In the genomic region with DNA sequence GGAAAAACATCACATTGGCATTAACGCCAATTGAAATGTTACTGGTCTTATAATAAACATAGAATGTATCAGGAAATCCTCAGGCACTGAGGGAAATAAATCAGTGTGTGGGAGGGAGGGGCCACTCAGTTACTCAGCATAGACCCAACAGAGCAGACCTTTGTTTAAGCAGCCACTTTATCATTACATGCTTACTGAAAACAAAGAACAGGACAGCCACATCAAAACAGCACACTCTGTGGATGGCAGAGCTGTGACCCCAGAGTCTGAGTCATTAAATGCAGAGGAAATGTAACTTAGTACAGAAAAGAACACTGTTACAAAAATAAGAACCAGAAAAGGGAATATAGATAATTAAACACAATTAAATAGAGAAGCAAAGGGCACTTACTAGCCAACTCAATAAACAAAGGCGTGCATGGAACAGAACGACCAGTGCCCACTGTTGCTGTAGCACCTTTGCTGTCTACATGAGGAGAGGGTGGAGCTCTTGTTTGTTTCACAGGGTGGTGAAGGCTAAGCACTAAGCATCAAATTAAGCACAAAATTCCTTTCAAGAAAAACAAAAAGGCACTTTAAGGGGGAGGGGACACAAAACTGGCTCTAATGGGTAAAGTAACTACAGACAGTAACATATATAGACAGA, we compare ENCODE assay signal across 8 mouse cellular contexts. TPM values are rescaled to one million over a fixed set of nuclear protein-coding genes. Genes with fewer than 3 reads are reported as not detected.
DNase-seq lines count a peak whose midpoint lies in the region; ATAC-seq and TF ChIP-seq lines count a peak whose summit lies in the region.

No protein-coding gene starts in this region.

- TF ChIP-seq CTCF in thymus, adult 2 months (IDR thresholded peaks at IDR 0.05; ENCODE audit: borderline replicate concordance, control insufficient read depth, extremely low read depth, insufficient read depth, low read length, poor library complexity) = no peak

- H3K9ac ChIP-seq in neural tube, embryonic 11.5 days (ENCODE audit: low read length) = no peak overlapping the region
- H3K9ac ChIP-seq in limb, embryonic 13.5 days = no peak overlapping the region
- H3K9ac ChIP-seq in stomach, embryonic 15.5 days = no peak overlapping the region

- 39% methylated on average over 3 of the region's 3 CpGs for WGBS in neural tube, embryonic 11.5 days
- WGBS in limb, embryonic 13.5 days = 42% methylated on average over 3 of the region's 3 CpGs
- WGBS in stomach, embryonic 15.5 days = 26% methylated on average over 3 of the region's 3 CpGs
- WGBS in thymus, adult 2 months = 89% methylated on average over 3 of the region's 3 CpGs

- peaks cover 15% of the 10 kb centered on the region for H3K4me1 ChIP-seq in neural tube, embryonic 11.5 days (ENCODE audit: control insufficient read depth, insufficient read depth, low read length)
- H3K4me1 ChIP-seq in limb, embryonic 13.5 days = peaks cover 21% of the 10 kb centered on the region
- H3K4me1 ChIP-seq in stomach, embryonic 15.5 days = peaks cover 15% of the 10 kb centered on the region
- 0 out of 2 replicates have a peak, but pooled peaks cover 3% of the 10 kb centered on the region for H3K4me1 ChIP-seq in thymus, adult 2 months (replicated peaks; ENCODE audit: control insufficient read depth, insufficient read depth, low read length)

- no peak overlapping the region for H3K4me2 ChIP-seq in neural tube, embryonic 11.5 days (ENCODE audit: low read depth)
- no peak overlapping the region for H3K4me2 ChIP-seq in limb, embryonic 13.5 days (replicated peaks)
- H3K4me2 ChIP-seq in stomach, embryonic 15.5 days = no peak overlapping the region

- H3K9me3 ChIP-seq in neural tube, embryonic 11.5 days (ENCODE audit: control insufficient read depth, low read length) = no peaks in the 10 kb centered on the region
- H3K9me3 ChIP-seq in limb, embryonic 13.5 days = no peaks in the 10 kb centered on the region
- H3K9me3 ChIP-seq in stomach, embryonic 15.5 days = no peaks in the 10 kb centered on the region

- no peaks in the 10 kb centered on the region for H3K36me3 ChIP-seq in neural tube, embryonic 11.5 days (ENCODE audit: control insufficient read depth, insufficient read depth, low read length)
- H3K36me3 ChIP-seq in limb, embryonic 13.5 days = no peaks in the 10 kb centered on the region
- H3K36me3 ChIP-seq in stomach, embryonic 15.5 days = no peaks in the 10 kb centered on the region
- no peaks in the 10 kb centered on the region for H3K36me3 ChIP-seq in thymus, adult 2 months (ENCODE audit: control insufficient read depth, insufficient read depth, low read length)

- peak; percentile 84 for ATAC-seq in neural tube, embryonic 11.5 days (ENCODE audit: insufficient read depth, low FRiP score, low TSS enrichment)
- ATAC-seq in limb, embryonic 13.5 days (ENCODE audit: low FRiP score, low read depth) = no peak
- peak; percentile 69; the same call in 1 of the 2 replicates for ATAC-seq in stomach, embryonic 15.5 days (ENCODE audit: insufficient read depth, low FRiP score, low read depth)

- no peaks in the 10 kb centered on the region for H3K27me3 ChIP-seq in neural tube, embryonic 11.5 days (ENCODE audit: control insufficient read depth, insufficient read depth, low read length)
- H3K27me3 ChIP-seq in limb, embryonic 13.5 days = no peaks in the 10 kb centered on the region
- no peaks in the 10 kb centered on the region for H3K27me3 ChIP-seq in stomach, embryonic 15.5 days (replicated peaks)
- no peaks in the 10 kb centered on the region for H3K27me3 ChIP-seq in thymus, adult 2 months (ENCODE audit: control insufficient read depth, insufficient read depth, low read length)

- H3K4me3 ChIP-seq in neural tube, embryonic 11.5 days (ENCODE audit: low read depth, low read length) = no peak overlapping the region
- H3K4me3 ChIP-seq in limb, embryonic 13.5 days = no peak overlapping the region
- no peak overlapping the region for H3K4me3 ChIP-seq in stomach, embryonic 15.5 days (replicated peaks)
- no peak overlapping the region for H3K4me3 ChIP-seq in thymus, adult 2 months (ENCODE audit: control insufficient read depth, insufficient read depth, low read length)

- H3K27ac ChIP-seq in neural tube, embryonic 11.5 days (ENCODE audit: low read depth, low read length) = no peak overlapping the region
- H3K27ac ChIP-seq in limb, embryonic 13.5 days = 0 out of 2 replicates have a peak overlapping the region, but pooled peaks have one; percentile 35
- H3K27ac ChIP-seq in stomach, embryonic 15.5 days = peak overlapping the region; percentile 42; the same call in 1 of the 2 replicates
- H3K27ac ChIP-seq in thymus, adult 2 months (ENCODE audit: control insufficient read depth, insufficient read depth, low read length) = no peak overlapping the region

- peak; percentile 19 for DNase-seq in embryo, embryonic 10 days (ENCODE audit: low spot score)
- no peak for DNase-seq in embryo, embryonic 9.5 days (ENCODE audit: extremely low spot score)
- DNase-seq in neural tube, embryonic 11.5 days (ENCODE audit: low spot score) = peak; percentile 19
- DNase-seq in neural tube, embryonic 10.5 days (ENCODE audit: extremely low spot score, low spot score) = no peak
- no peak for DNase-seq in thymus, adult 2 months
- no peak for DNase-seq in spleen, postnatal 10 days (ENCODE audit: low spot score in 2 of 2)

- no peak for TF ChIP-seq POLR2A in thymus, adult 2 months (IDR thresholded peaks at IDR 0.05; ENCODE audit: control insufficient read depth, extremely low read depth, insufficient read depth, low read length, poor library complexity)

RNA-seq across cellular contexts. Expression of gene Rnf217, which starts 16.8 kb away (rescaled TPM):
- 1.9 and 2.4 TPM in 2 replicates for polyA plus RNA-seq in neural tube, embryonic 11.5 days (2014; fragmentation: Nextera tagmentation; extraction: Ambion mirVana)
- polyA plus RNA-seq in limb, embryonic 13.5 days (2015; fragmentation: Nextera tagmentation; extraction: Ambion mirVana) = 1.6 and 1.8 TPM in 2 replicates
- polyA plus RNA-seq in stomach, embryonic 15.5 days (2015; fragmentation: Nextera tagmentation; extraction: Ambion mirVana) = 1.8 and 1.9 TPM in 2 replicates
- 0.42 and 0.45 TPM in 2 replicates for polyA plus RNA-seq in thymus, adult 2 months (2012; rRNA removed)

Comparison
In these comparisons a context has a peak if more than half of its experiments do, and no peak if none do; other contexts are left out.
1. DNase-seq: peak in embryo, embryonic 10 days (single experiment) and neural tube, embryonic 11.5 days (single experiment); none in embryo, embryonic 9.5 days (single experiment), neural tube, embryonic 10.5 days (single experiment), thymus, adult 2 months (single experiment) and spleen, postnatal 10 days (0 of 2).
2. H3K27ac ChIP-seq: peak in limb, embryonic 13.5 days (single experiment) and stomach, embryonic 15.5 days (single experiment); none in neural tube, embryonic 11.5 days (single experiment) and thymus, adult 2 months (single experiment).